Mouse (Mus musculus) left cerebral cortex, adult 2 months (tissue): ENCODE results near the gene Nradd. TPM values are rescaled to one million over a fixed set of nuclear protein-coding genes. Genes with fewer than 3 reads are reported as not detected.
A peak's percentile ranks its signal among the peaks of the same experiment; 100 is the strongest.

Experiments
- DNase-seq, 2 experiments: peaks; one replicate each; pipeline ENCODE4 v3.0.0; 2021 to 2022; ENCODE audit warnings: low spot score in 2 of 2, mixed read lengths in 1 of 2; ENCODE audit errors: extremely low spot score in 1 of 2
- H3K27ac ChIP-seq: fragments of 200-600 bp; 2 replicates; pipeline ENCODE4 v1.8.1; 2022
- H3K4me3 ChIP-seq: fragments of 200-600 bp; 2 replicates; pipeline ENCODE4 v1.8.1; 2022
- CTCF ChIP-seq: fragments of 200-600 bp; IDR thresholded peaks from 2 replicates; pipeline ENCODE4 v1.8.1; 2022; ENCODE audit warnings: antibody characterized with exemption, mild to moderate bottlenecking, moderate library complexity
- intact Hi-C: fragments of 180-260 bp; cut with DNase I; formaldehyde crosslinking; loops from one replicate; pipeline ENCODE4 v1.15.1; 2025
- total RNA-seq, 2 experiments: library from RNA; stranded (reverse); gene quantifications; 2 replicates each; pipeline ENCODE4 v1.2.3; 2021

Nradd gene
- total RNA-seq, 2 experiments from 2014 or later: 2.7 to 3.6 TPM

- no peak for TF ChIP-seq CTCF
- H3K4me3 ChIP-seq: no peak overlapping the region
- no peak overlapping the region for H3K27ac ChIP-seq
- intact Hi-C loops: no loop called here
- no peak for DNase-seq
These were observed 36.0 kb upstream of the Nradd start for GRCm38 (mm10) chr9:110660208-110660607.

GRCm38 (mm10) chr9:110659521-110659920, 35.3 kb upstream of the Nradd start:
- intact Hi-C loops: no loop called here
- Histone ChIP-seq H3K27ac (no peak overlapping the region), H3K4me3 (no peak overlapping the region)
- TF ChIP-seq CTCF: no peak
- no peak for DNase-seq

GRCm38 (mm10) chr9:110657474-110658078, 33.3 kb upstream of the Nradd start:
- no peak for DNase-seq
- Histone ChIP-seq H3K27ac (peak overlapping the region; percentile 99), H3K4me3 (peak overlapping the region; percentile 85)
- intact Hi-C loops: loop anchor here (2.0 kb wide), 1 partner anchor 27 kb away; no protein-coding TSS in a partner anchor
- no peak for TF ChIP-seq CTCF

- Histone ChIP-seq H3K4me3 (peak within 1 kb of the TSS; percentile 85), H3K27ac (peak within 1 kb of the TSS; percentile 99)
- peak; percentile 93 for DNase-seq
- intact Hi-C loops: loop anchor here (2.0 kb wide), 1 partner anchor 28 kb away; no protein-coding TSS in a partner anchor
- TF ChIP-seq CTCF: peak; percentile 31; the same call in 1 of the 2 replicates
These were observed 32.3 kb upstream of the Nradd start, which contains the start of gene Ccdc12 for GRCm38 (mm10) chr9:110656249-110657221. Gene Ccdc12 (plus strand): TSS chr9:110656503.

GRCm38 (mm10) chr9:110655651-110656007, 31.4 kb upstream of the Nradd start:
- H3K27ac ChIP-seq: peak overlapping the region; percentile 99
- TF ChIP-seq CTCF: no peak
- no peak for DNase-seq
- intact Hi-C loops: loop anchor here (2.0 kb wide), 1 partner anchor 29 kb away; no protein-coding TSS in a partner anchor
- peak overlapping the region; percentile 85 for H3K4me3 ChIP-seq

- TF ChIP-seq CTCF: no peak
- H3K27ac ChIP-seq: peak overlapping the region; percentile 80; the same call in 1 of the 2 replicates
- H3K4me3 ChIP-seq: no peak overlapping the region
- DNase-seq: no peak
- intact Hi-C loops: loop anchor here (5.0 kb wide), 2 partner anchors 52 to 222 kb away; partner anchors contain the start of gene Als2cl
These were observed 30.7 kb upstream of the Nradd start for GRCm38 (mm10) chr9:110654726-110655650.

GRCm38 (mm10) chr9:110653655-110654461, 29.6 kb upstream of the Nradd start, which contains the start of gene Nbeal2:
Gene Nbeal2 (minus strand): TSS chr9:110654161.
- intact Hi-C loops: loop anchor here (5.0 kb wide), 2 partner anchors 53 to 223 kb away; partner anchors contain the start of gene Als2cl
- peak within 1 kb of the TSS; percentile 66 for H3K4me3 ChIP-seq
- TF ChIP-seq CTCF: no peak; the same call in 1 of the 2 replicates
- H3K27ac ChIP-seq: peak within 1 kb of the TSS; percentile 80
- DNase-seq: peak; percentile 75 to 84

GRCm38 (mm10) chr9:110652963-110653654, 28.9 kb upstream of the Nradd start:
- intact Hi-C loops: loop anchor here (5.0 kb wide), 2 partner anchors 54 to 224 kb away; partner anchors contain the start of gene Als2cl
- DNase-seq: no peak
- peak overlapping the region; percentile 66 for H3K4me3 ChIP-seq

GRCm38 (mm10) chr9:110651931-110652722, 27.9 kb upstream of the Nradd start:
- H3K4me3 ChIP-seq: peak overlapping the region; percentile 66
- peak; percentile 2; the same call in 1 of the 2 replicates for TF ChIP-seq CTCF
- no peak for DNase-seq
- peak overlapping the region; percentile 80 for H3K27ac ChIP-seq
- intact Hi-C loops: loop anchor here (5.0 kb wide), 2 partner anchors 55 to 225 kb away; partner anchors contain the start of gene Als2cl

More at GRCm38 (mm10) chr9:110652963-110653654, 28.9 kb upstream of the Nradd start:
- peak overlapping the region; percentile 80 for H3K27ac ChIP-seq
- TF ChIP-seq CTCF: no peak
